Mouse (Mus musculus): Measurements from ENCODE around the gene Rimbp3.

DNA sequence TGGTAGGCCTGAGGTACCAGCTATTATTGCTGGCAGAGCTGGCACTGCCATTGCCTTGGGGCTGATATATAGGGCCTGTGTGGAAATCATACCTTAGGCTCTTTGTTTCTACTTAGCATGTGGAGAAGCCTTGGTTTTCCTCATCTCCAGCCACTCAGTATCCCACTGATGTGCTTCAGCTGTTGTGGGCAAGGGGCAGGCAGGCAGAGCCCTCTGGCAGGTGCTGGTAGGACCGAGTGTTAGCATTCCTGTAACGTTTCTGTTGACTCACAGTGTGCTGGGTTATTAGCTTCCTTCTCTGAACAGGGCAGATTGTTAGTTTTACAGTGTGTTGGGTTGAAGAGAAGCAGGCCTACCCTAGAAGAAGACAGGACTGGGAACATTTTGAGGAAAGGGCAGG is 46.9 kb downstream of the Rimbp3 start:
- TF ChIP-seq CTCF (IDR thresholded peaks at IDR 0.05; ENCODE audit: low read depth, low read length) (no peak), POLR2A (IDR thresholded peaks at IDR 0.05; ENCODE audit: borderline replicate concordance, low read depth, low read length) (no peak)

Measured in bone marrow macrophage, adult 2 months (primary cell).